Mouse (Mus musculus) myocyte (in vitro differentiated cells): ENCODE measurements around the gene Glis3. TPM values are rescaled to one million over a fixed set of nuclear protein-coding genes. Genes with fewer than 3 reads are reported as not detected.

Experiments
- H3K27me3 ChIP-seq: one replicate; pipeline ENCODE4 v1.6.1; 2011; ENCODE audit not compliant: control insufficient read depth, insufficient read depth, insufficient read length
- H3K36me3 ChIP-seq: one replicate; pipeline ENCODE4 v1.6.1; 2011; ENCODE audit not compliant: control insufficient read depth, insufficient read depth
- H3K4me2 ChIP-seq: one replicate; pipeline ENCODE4 v1.6.1; 2011; ENCODE audit warnings: low read depth, control low read depth
- H3K4me3 ChIP-seq: one replicate; pipeline ENCODE4 v1.5.1; 2011; ENCODE audit warnings: mild to moderate bottlenecking, control low read depth, moderate library complexity
- H3K79me2 ChIP-seq: one replicate; pipeline ENCODE4 v1.6.1; 2011; ENCODE audit not compliant: control insufficient read depth, insufficient read depth
- H3ac ChIP-seq: one replicate; pipeline ENCODE4 v1.6.1; 2011; ENCODE audit not compliant: control insufficient read depth, insufficient read length
- CEBPB ChIP-seq: IDR thresholded peaks from 2 replicates; pipeline ENCODE4 v1.6.1; 2011; ENCODE audit warnings: mild to moderate bottlenecking, moderate library complexity; ENCODE audit not compliant: poor library complexity, insufficient read depth, severe bottlenecking
- E2F4 ChIP-seq: IDR thresholded peaks from one replicate; pipeline ENCODE4 v1.6.1; 2011; ENCODE audit warnings: mild to moderate bottlenecking, control low read depth, moderate library complexity; ENCODE audit not compliant: insufficient read depth
- MAX ChIP-seq: IDR thresholded peaks from one replicate; pipeline ENCODE4 v1.6.1; 2011; ENCODE audit warnings: low read depth, mild to moderate bottlenecking, control low read depth
- MYOD1 ChIP-seq, 3 experiments: IDR thresholded peaks; one replicate each; pipeline ENCODE4 v1.6.1; 2011; ENCODE audit warnings: control low read depth in 2 of 3, low read depth in 2 of 3, mild to moderate bottlenecking in 2 of 3, moderate library complexity in 1 of 3; ENCODE audit not compliant: insufficient read length in 2 of 3, control insufficient read depth in 1 of 3
- MYOG ChIP-seq, 3 experiments: IDR thresholded peaks; one replicate each; pipeline ENCODE4 v1.6.1; 2011; ENCODE audit warnings: control low read depth in 2 of 3, low read depth in 2 of 3, mild to moderate bottlenecking in 2 of 3; ENCODE audit not compliant: insufficient read length in 2 of 3, control insufficient read depth in 1 of 3, insufficient read depth in 1 of 3
- POLR2A ChIP-seq: IDR thresholded peaks from one replicate; pipeline ENCODE4 v1.6.1; 2011; ENCODE audit warnings: low read depth, mild to moderate bottlenecking, control low read depth, moderate library complexity; ENCODE audit not compliant: insufficient read length
- POLR2AphosphoS2 ChIP-seq: IDR thresholded peaks from one replicate; pipeline ENCODE4 v1.6.1; 2011; ENCODE audit warnings: low read depth, control low read depth; ENCODE audit not compliant: insufficient read length
- REST ChIP-seq: IDR thresholded peaks from one replicate; pipeline ENCODE4 v1.6.1; 2011; ENCODE audit warnings: mild to moderate bottlenecking, control low read depth, moderate library complexity; ENCODE audit not compliant: insufficient read depth, insufficient read length
- SRF ChIP-seq: IDR thresholded peaks from one replicate; pipeline ENCODE4 v1.6.1; 2011; ENCODE audit warnings: low read depth; ENCODE audit not compliant: control insufficient read depth, insufficient read length
- TCF12 ChIP-seq: IDR thresholded peaks from one replicate; pipeline ENCODE4 v1.6.1; 2011; ENCODE audit warnings: mild to moderate bottlenecking, control low read depth; ENCODE audit not compliant: poor library complexity, insufficient read depth, severe bottlenecking
- TCF3 ChIP-seq: IDR thresholded peaks from one replicate; pipeline ENCODE4 v1.6.1; 2011; ENCODE audit warnings: low read depth, control low read depth; ENCODE audit not compliant: insufficient read length
- USF1 ChIP-seq: IDR thresholded peaks from one replicate; pipeline ENCODE4 v1.6.1; 2011; ENCODE audit warnings: low read depth, mild to moderate bottlenecking, control low read depth, moderate library complexity
- polyA plus RNA-seq: library from polyadenylated mRNA; unstranded; fragments of >200 nt; fragmentation: generic; extraction: Trizol; gene quantifications from one replicate; pipeline ENCODE4 v1.2.1, GENCODE M21; 2012; ENCODE audit warnings: missing spikeins

Glis3 gene
- polyA plus RNA-seq, 1 experiment, result 0.79 TPM

DNA sequence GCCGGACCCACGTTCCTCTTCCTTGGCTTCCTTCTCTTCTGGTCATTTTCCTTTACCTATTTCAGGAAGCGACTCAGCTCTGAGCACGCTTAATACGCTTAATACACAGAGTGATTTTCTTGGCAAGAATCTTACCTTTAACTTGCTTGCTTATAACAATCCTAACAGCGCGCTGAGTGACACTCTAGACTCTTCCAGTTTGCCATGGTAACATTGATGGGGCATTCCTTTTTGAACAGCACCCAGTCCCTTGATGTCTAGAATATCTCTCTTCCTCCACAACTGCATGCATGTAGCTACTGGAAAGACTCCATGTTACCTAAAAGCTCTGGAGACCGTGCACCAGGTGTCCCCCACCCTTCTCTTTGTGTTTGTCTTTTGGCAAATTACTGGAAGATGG lies 225.5 kb downstream of the Glis3 start:
- no peak overlapping the region for H3K4me3 ChIP-seq
- H3K4me2 ChIP-seq, result no peak overlapping the region
- H3K27me3 ChIP-seq, result no peaks in the 10 kb centered on the region
- H3K36me3 ChIP-seq, result no peaks in the 10 kb centered on the region
- H3K79me2 ChIP-seq, result no peaks in the 10 kb centered on the region
- no peak overlapping the region for H3ac ChIP-seq
- TF ChIP-seq TCF3 (no peak), REST (no peak), MYOG (IDR thresholded peaks at IDR 0.05; ENCODE audit: control insufficient read depth in 1 of 3, insufficient read depth in 1 of 3, insufficient read length in 2 of 3, low read depth in 2 of 3) (no peak), SRF (no peak)

DNA sequence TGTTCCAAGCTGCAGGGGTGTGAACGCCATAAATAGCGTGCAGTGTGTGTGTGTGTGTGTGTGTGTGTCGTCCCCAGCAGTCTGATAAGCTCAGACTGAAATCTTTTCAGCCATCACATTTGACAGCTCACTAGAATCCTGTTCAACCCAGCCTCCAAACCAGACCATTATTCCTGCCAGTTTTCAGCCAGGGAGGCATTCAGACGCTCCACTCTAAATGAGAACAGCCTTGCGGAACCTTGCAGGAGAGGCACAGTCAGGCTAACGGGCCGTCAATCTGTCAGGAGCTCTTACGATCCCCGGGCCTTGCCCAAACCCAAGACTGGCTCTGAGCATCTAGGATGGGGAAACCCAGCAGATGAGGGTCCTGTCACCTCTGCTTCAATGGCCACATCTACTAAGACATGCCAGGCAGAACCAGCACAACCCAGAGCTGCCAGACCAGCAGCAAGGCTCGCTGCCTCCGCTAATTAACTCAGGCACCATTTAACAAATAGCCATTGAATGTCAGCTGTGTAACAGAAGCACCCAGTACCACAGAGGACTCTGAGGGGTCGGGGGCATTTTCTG lies 226.8 kb downstream of the Glis3 start:
- Histone ChIP-seq H3K79me2 (no peaks in the 10 kb centered on the region), H3ac (no peak overlapping the region), H3K4me3 (no peak overlapping the region), H3K27me3 (no peaks in the 10 kb centered on the region), H3K36me3 (no peaks in the 10 kb centered on the region), H3K4me2 (no peak overlapping the region)
- TF ChIP-seq REST (no peak), USF1 (no peak), CEBPB (no peak), POLR2A (no peak), POLR2AphosphoS2 (no peak), MYOD1 (IDR thresholded peaks at IDR 0.05; ENCODE audit: control insufficient read depth in 1 of 3, insufficient read length in 2 of 3, low read depth in 2 of 3) (no peak), SRF (no peak), TCF3 (no peak), TCF12 (no peak), MYOG (IDR thresholded peaks at IDR 0.05; ENCODE audit: control insufficient read depth in 1 of 3, insufficient read depth in 1 of 3, insufficient read length in 2 of 3, low read depth in 2 of 3) (no peak)

DNA sequence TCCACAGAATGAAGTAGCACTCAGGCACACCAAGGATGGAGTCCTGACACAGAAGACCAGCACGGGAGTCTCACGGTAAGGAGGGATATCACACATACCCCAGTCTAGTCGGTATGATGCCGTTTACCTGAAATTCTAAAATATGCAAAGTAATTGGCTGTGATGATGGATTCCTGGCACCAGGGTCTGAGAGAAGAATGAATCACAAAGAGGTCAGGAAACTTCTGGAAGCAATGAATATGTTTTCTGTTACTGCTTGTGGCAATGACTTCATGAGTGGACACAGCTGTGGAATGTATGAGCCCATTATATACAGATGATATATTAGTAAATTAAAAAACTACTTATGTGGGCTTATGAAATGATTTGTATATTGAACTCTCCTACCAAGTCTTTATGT lies 231.1 kb downstream of the Glis3 start:
- no peak overlapping the region for H3ac ChIP-seq
- TF ChIP-seq CEBPB (no peak), MYOD1 (IDR thresholded peaks at IDR 0.05; ENCODE audit: control insufficient read depth in 1 of 3, insufficient read length in 2 of 3, low read depth in 2 of 3) (no peak), REST (no peak)
- H3K36me3 ChIP-seq, result no peaks in the 10 kb centered on the region
- H3K79me2 ChIP-seq, result no peaks in the 10 kb centered on the region
- H3K4me2 ChIP-seq, result no peak overlapping the region
- H3K27me3 ChIP-seq, result no peaks in the 10 kb centered on the region
- H3K4me3 ChIP-seq, result no peak overlapping the region

DNA sequence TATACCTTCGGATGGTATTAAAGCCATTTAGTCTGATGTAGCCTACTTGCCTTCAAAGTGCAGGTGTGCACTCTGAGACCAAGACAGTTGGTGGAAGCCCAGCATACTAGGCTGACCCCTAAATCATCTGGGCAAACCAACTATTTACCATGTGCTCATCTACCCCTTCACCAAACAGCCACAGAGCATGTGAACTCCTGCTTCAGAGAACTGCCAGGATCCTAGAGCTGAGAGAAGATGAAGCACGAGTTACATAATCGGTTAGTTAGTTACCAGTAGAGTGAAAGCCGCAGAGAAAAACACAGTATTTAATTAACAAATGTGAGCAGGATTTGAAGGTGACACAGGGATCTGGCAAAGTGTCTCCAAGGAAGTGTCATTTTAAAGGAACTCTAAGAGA lies 237.7 kb downstream of the Glis3 start:
- TF ChIP-seq TCF3, result no peak
- no peak for TF ChIP-seq SRF
- TF ChIP-seq MAX, result no peak
- H3K4me2 ChIP-seq, result no peak overlapping the region
- H3K4me3 ChIP-seq, result no peak overlapping the region
- H3K36me3 ChIP-seq, result no peaks in the 10 kb centered on the region
- H3K27me3 ChIP-seq, result no peaks in the 10 kb centered on the region
- H3ac ChIP-seq, result no peak overlapping the region
- H3K79me2 ChIP-seq, result no peaks in the 10 kb centered on the region

DNA sequence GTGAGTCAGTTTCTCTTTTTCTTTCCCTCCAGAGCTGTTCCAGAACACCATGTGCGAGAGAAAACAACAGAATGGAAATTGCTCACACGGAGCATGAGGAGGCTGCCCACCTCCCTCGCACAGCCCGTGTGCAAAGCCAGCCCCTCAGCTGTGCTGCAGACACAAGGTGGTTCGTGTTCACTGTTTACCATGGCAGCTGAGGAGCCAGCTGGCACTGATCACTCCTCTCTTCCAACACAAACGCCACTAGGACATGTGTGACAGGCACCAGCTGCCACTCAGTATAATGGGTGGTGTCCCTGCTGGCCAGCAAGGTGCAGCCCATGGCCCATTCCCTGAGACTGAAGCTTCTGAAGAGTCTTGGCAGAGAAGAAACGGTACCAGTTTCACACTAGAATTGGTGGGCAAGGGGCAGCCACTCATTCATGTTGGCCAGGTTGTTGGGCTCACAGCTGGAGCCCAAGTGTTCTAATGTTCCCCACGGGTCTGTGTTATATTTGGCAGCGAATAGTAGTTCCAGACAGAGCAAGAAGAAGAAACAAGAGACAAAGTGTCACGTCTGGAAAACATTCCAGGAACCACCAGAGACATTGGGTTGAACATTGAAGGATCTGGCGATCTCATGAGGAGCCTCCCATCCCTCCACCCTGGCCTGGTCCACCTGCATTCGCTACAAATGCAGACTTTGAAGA lies 243.3 kb downstream of the Glis3 start:
- Histone ChIP-seq H3K4me2 (no peak overlapping the region), H3K27me3 (no peaks in the 10 kb centered on the region), H3K79me2 (no peaks in the 10 kb centered on the region), H3ac (no peak overlapping the region), H3K36me3 (no peaks in the 10 kb centered on the region), H3K4me3 (no peak overlapping the region)
- TF ChIP-seq TCF12 (no peak), MYOG (IDR thresholded peaks at IDR 0.05; ENCODE audit: control insufficient read depth in 1 of 3, insufficient read depth in 1 of 3, insufficient read length in 2 of 3, low read depth in 2 of 3) (peak in 2 of 3 experiments; percentile 91), MYOD1 (IDR thresholded peaks at IDR 0.05; ENCODE audit: control insufficient read depth in 1 of 3, insufficient read length in 2 of 3, low read depth in 2 of 3) (peak in 2 of 3 experiments; percentile 89), MAX (no peak), TCF3 (peak; percentile 85)

DNA sequence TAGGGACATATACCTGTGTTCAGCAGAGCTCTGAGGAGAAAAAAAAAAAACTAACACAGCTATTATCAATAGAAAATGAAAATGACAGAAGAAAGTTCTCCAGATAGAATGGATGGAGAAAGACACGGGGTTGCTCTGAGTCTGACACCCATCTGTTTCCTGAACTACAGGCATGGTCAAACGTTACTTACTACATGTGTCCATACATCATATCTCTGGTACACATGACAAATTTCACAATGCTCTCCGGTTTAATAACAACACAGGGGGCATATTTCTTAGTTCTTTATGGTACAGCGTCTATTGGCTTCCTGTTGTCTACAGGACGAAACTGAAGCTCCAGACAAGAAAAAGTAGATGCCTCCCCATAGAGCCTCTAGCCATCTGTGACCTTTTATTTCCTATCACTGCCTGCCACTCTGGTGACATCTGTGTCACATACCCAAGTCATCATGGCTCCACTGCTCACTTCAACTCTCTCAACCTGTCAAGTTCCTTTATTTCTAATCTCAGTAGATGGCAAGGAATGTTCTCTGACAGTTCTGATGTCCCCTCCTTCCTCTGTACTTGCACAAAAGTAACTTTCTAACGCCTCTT lies 251.6 kb downstream of the Glis3 start:
- Histone ChIP-seq H3K79me2 (no peaks in the 10 kb centered on the region), H3K27me3 (no peaks in the 10 kb centered on the region), H3K4me3 (no peak overlapping the region), H3K4me2 (no peak overlapping the region), H3ac (no peak overlapping the region), H3K36me3 (no peaks in the 10 kb centered on the region)
- no peak for TF ChIP-seq POLR2AphosphoS2
- no peak for TF ChIP-seq E2F4
- no peak for TF ChIP-seq MAX
- no peak for TF ChIP-seq MYOG (IDR thresholded peaks at IDR 0.05; ENCODE audit: control insufficient read depth in 1 of 3, insufficient read depth in 1 of 3, insufficient read length in 2 of 3, low read depth in 2 of 3)
- TF ChIP-seq MYOD1 (IDR thresholded peaks at IDR 0.05; ENCODE audit: control insufficient read depth in 1 of 3, insufficient read length in 2 of 3, low read depth in 2 of 3), result no peak
- TF ChIP-seq SRF, result no peak
- no peak for TF ChIP-seq TCF12
- no peak for TF ChIP-seq POLR2A
- no peak for TF ChIP-seq REST
- no peak for TF ChIP-seq CEBPB
- TF ChIP-seq TCF3, result no peak
- no peak for TF ChIP-seq USF1
